Mouse (Mus musculus) left cerebral cortex, postnatal 36 days (tissue): Measurements from ENCODE around the gene Shisa3. TPM values are rescaled to one million over a fixed set of nuclear protein-coding genes. Genes with fewer than 3 reads are reported as not detected.

Experiments
- DNase-seq, 2 experiments: peaks; one replicate each; pipeline ENCODE4 v3.0.0; 2021 to 2022; ENCODE audit warnings: low spot score in 2 of 2, mixed read lengths in 1 of 2
- intact Hi-C: fragments of 180-260 bp; cut with DNase I; formaldehyde crosslinking; loops from one replicate; pipeline ENCODE4 v1.15.1; 2025
- total RNA-seq, 2 experiments: library from RNA; stranded (reverse); gene quantifications; 2 replicates each; pipeline ENCODE4 v1.2.3; 2021

The Shisa3 gene
- 1 to 10 TPM; 1.2 TPM for total RNA-seq

GRCm38 (mm10) chr5:67607804-67608673, at the start of gene Shisa3:
Gene Shisa3 (plus strand): TSS chr5:67607882.
- no peak for DNase-seq
- intact Hi-C loops: loop anchor here (5.0 kb wide), 1 partner anchor 511 kb away; the partner anchor contains the start of gene Phox2b

GRCm38 (mm10) chr5:67558644-67559043, 49.0 kb upstream of the Shisa3 start:
- no peak for DNase-seq
- intact Hi-C loops: no loop called here

- intact Hi-C loops: no loop called here
- no peak for DNase-seq
These were observed 48.6 kb upstream of the Shisa3 start for GRCm38 (mm10) chr5:67559063-67559462.

GRCm38 (mm10) chr5:67572552-67573155, 35.0 kb upstream of the Shisa3 start:
- DNase-seq: no peak
- intact Hi-C loops: no loop called here

GRCm38 (mm10) chr5:67574039-67574438, 33.6 kb upstream of the Shisa3 start:
- no peak for DNase-seq
- intact Hi-C loops: no loop called here

GRCm38 (mm10) chr5:67575705-67576104, 32.0 kb upstream of the Shisa3 start:
- intact Hi-C loops: no loop called here
- DNase-seq: no peak

GRCm38 (mm10) chr5:67579725-67580633, 27.7 kb upstream of the Shisa3 start:
- intact Hi-C loops: no loop called here
- DNase-seq: no peak

DNA sequence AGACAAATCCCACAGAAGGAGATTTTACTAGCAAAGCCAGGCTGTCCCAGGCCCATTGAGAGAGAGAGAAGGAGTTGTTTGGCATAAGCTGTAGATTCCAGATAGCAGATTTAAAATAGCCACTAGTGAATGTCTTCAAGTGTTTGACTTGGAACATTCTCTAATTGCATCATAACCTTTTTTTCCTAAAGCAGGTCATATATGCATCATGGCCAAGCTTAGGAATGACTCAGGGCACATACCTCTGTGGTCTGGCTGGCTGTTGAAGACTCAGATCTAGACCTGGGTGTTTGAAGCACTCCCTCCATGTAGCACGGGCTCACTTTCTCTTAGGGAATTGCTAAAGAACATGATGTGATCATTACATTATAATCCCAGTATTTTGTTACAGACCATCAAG, 12.6 kb upstream of the Shisa3 start:
- intact Hi-C loops: no loop called here
- DNase-seq: no peak

GRCm38 (mm10) chr5:67595629-67596028, 12.1 kb upstream of the Shisa3 start:
- intact Hi-C loops: no loop called here

GRCm38 (mm10) chr5:67599935-67600334, 7.7 kb upstream of the Shisa3 start:
- intact Hi-C loops: no loop called here

More at GRCm38 (mm10) chr5:67595629-67596028, 12.1 kb upstream of the Shisa3 start:
- DNase-seq: no peak

DNA sequence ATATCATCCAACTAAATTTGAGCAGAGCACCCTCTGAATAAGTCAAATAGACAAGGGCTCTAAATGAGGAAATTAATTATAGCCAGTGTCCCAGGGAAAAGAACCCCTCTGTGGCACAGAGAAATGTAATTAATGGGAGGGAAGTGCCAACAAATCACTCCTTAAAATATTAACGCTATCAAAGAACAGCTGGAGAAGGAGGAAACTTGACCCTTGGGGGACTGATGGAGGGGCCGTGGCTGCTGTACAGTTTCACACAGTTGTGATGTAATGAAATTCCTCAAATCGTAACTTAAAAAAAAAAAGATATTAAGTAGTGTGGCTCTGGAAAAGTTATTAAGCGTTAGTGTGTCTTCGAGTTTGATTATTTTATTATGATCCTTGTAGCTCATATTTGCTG, 1.7 kb upstream of the Shisa3 start:
- DNase-seq: no peak
- intact Hi-C loops: loop anchor here (5.0 kb wide), 1 partner anchor 509 kb away; the partner anchor contains the start of gene Phox2b

More at GRCm38 (mm10) chr5:67599935-67600334, 7.7 kb upstream of the Shisa3 start:
- DNase-seq: no peak

- peak in 1 of 2 experiments; percentile 26 for DNase-seq
- intact Hi-C loops: loop anchor here (5.0 kb wide), 1 partner anchor 510 kb away; the partner anchor contains the start of gene Phox2b
These were observed 522 bp upstream of the Shisa3 start for GRCm38 (mm10) chr5:67606916-67607803.

- no peak for DNase-seq
- intact Hi-C loops: loop anchor here (5.0 kb wide), 1 partner anchor 512 kb away; the partner anchor contains the start of gene Phox2b
These were observed 1.2 kb downstream of the Shisa3 start for GRCm38 (mm10) chr5:67608674-67609519.

GRCm38 (mm10) chr5:67609520-67609837, 1.8 kb downstream of the Shisa3 start:
- no peak for DNase-seq
- intact Hi-C loops: loop anchor here (5.0 kb wide), 1 partner anchor 512 kb away; the partner anchor contains the start of gene Phox2b

DNA sequence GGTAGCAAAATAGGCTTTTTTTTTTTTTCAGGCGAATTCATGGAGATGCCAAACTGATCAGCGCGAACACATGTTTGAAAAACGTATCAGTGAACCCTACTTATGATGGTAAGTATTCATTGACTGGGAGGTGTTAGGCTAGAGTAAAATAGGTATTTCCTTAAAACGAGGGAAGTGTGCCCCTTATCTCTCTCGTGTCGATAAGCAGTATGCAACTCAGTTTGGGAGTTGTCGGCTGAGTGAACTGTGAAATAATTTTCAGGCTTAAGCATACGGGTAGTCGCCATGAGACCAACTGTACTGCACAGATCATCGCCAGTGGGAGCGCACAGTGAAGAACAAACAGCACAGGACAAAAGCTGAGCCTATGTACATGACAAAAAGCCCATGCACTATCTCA, 13.5 kb downstream of the Shisa3 start:
- no peak for DNase-seq
- intact Hi-C loops: no loop called here

GRCm38 (mm10) chr5:67628180-67628940, 20.7 kb downstream of the Shisa3 start:
- DNase-seq: no peak
- intact Hi-C loops: no loop called here

DNA sequence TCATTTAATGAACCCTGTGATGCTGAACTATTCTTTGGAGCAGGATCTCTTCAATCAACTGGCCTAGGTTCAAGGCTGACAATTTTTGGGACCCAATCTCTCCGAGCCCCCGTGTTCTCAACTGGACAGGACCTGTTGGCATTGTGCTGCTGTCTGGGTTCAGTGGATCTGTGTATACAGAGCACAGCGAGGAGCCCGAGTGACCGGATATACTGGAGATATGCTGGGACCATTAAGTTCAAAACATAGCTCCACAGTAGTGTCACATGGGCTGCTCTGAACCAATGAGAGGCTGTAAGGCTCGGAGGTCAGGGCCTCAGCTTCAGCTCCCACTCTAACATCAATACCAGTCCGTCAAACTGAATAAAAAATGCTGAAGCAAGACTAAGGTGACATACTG, 21.8 kb downstream of the Shisa3 start:
- intact Hi-C loops: no loop called here
- no peak for DNase-seq
